Mouse (Mus musculus): ENCODE measurements around the gene Smc2. TPM values are rescaled to one million over a fixed set of nuclear protein-coding genes. Genes with fewer than 3 reads are reported as not detected.

Smc2 gene
- 0.26 and 0.54 TPM in 2 replicates for polyA plus RNA-seq (2012; rRNA removed)

GRCm38 (mm10) chr4:52438886-52439664 is at the start of gene Smc2:
Gene Smc2 (plus strand): TSS chr4:52439243.

GRCm38 (mm10) chr4:52497144-52497543 is 58.1 kb downstream of the Smc2 start, which contains the start of gene Vma21-ps:
Gene Vma21-ps (minus strand): TSS chr4:52497244.

Other genes with a start within 250 kb of the Smc2 start
- gene Vma21-ps, start 58.0 kb downstream of the Smc2 start, polyA plus RNA-seq (2012; rRNA removed) = not detected in 2 replicates
- not detected in 2 replicates for gene Toporsl, start 157.0 kb downstream of the Smc2 start, polyA plus RNA-seq (2012; rRNA removed)

All from stomach, adult 2 months (tissue).